Mouse (Mus musculus) heart, postnatal 0 days (tissue): ENCODE data around the gene Nrgn.

Experiments used
- CTCF ChIP-seq: IDR thresholded peaks from 2 replicates; pipeline ENCODE4 v1.5.1; 2016; ENCODE audit warnings: antibody characterized with exemption, control low read depth, low read depth
- EP300 ChIP-seq: IDR thresholded peaks from 2 replicates; pipeline ENCODE4 v1.6.1; 2016; ENCODE audit warnings: antibody characterized with exemption, low read depth

DNA sequence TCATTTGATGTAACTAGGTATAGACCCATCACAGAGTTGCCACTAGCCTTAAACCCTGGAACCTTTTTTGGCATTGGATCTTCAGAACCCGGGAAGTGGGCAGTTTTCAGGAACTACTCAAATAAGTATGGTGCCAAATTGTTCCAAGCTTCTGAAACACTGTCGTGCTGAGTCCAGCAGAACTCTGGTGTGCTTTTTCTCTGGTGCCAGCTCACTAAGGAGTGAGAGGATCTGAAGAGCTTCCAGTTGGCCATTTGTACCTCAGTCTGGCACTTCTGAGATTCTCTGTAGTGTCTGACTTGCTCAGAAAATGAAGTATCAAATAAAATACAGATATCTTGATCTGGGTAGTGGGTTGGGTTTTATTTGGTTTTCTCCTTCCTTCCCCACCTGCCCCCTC is 32.7 kb downstream of the Nrgn start:
- TF ChIP-seq CTCF (no peak), EP300 (no peak)
